Mouse (Mus musculus) frontal cortex, adult 2 months (tissue): Measurements from ENCODE around the gene Mybl2. TPM values are rescaled to one million over a fixed set of nuclear protein-coding genes. Genes with fewer than 3 reads are reported as not detected.
A peak's percentile ranks its signal among the peaks of the same experiment; 100 is the strongest.
"Not testable (repeated sequence)": the region's sequence is repeated elsewhere in the genome, so short reads cannot be mapped to it uniquely, and the experiment has no call there.

ENCODE experiments used
- DNase-seq, 2 experiments: peaks; one replicate each; pipeline ENCODE4 v3.0.0; 2022; ENCODE audit warnings: low spot score in 1 of 2; ENCODE audit errors: extremely low spot score in 1 of 2
- polyA plus RNA-seq: library from polyadenylated mRNA; depleted of rRNA; stranded (reverse); fragments of >200 nt; gene quantifications from 2 replicates; pipeline ENCODE4 v1.2.3, GENCODE M21; 2012; rRNA removed

Gene Mybl2
- polyA plus RNA-seq = 1.8 and 2.6 TPM in 2 replicates

DNA sequence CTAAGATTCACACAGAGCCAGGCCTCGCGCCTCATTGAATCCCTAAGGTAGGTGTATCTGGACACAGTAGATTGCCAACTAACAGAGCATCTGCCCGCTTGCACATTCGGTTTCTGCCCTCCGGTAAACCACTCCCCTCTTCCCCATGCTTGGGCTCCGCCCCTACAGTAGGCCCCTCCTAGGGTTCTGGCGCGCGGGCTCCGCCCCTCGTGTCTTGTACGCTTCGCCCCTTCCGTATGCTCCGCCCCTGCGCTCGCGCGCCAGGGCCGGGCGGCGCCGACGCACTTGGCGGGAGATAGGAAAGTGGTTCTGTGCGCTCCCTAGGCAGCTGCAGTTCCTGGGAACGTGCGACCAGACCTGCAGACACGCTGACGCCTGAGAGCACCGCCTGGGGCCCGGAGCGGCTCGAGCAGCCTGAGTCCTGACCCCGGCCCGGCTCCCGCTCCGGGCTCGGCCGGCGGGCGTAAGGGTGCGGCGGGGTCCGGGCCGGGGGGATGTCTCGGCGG is at the start of gene Mybl2:
TSS of gene Mybl2 (plus strand) at position 353 of the 506 bp plus-strand sequence.
- DNase-seq = peak; percentile 39 to 86

- no peak for DNase-seq
These were observed 47.2 kb upstream of the Mybl2 start for GRCm38 (mm10) chr2:163007299-163007698.

GRCm38 (mm10) chr2:163016916-163017743 is 37.4 kb upstream of the Mybl2 start, which contains the start of gene Ift52:
TSS of gene Ift52 (plus strand) at chr2:163017354.
- peak; percentile 77 to 95 for DNase-seq

DNA sequence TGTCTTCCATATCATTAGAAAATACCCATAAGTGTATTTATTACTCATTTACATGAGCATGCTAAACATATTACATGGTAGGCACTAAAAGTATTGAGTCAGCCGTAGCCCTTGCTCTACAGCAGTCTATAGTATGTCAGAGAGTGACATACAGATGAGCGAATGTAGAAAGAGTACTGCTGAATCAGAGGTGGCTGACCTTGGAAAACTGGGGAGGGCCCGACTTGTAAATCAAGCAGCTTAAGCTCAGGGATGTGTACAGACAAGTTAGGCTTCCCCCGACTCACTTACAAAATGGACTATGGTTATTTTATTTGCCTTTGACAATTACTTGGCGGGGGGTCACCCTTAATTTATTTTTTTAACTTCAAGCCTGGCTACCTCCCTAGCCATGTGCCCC is 23.2 kb upstream of the Mybl2 start:
- no peak for DNase-seq

GRCm38 (mm10) chr2:163031757-163032156 is 22.7 kb upstream of the Mybl2 start:
- no peak for DNase-seq

GRCm38 (mm10) chr2:163032622-163033021 is 21.9 kb upstream of the Mybl2 start:
- DNase-seq = no peak

- no peak for DNase-seq
These were observed 14.5 kb upstream of the Mybl2 start for GRCm38 (mm10) chr2:163039940-163040339.

GRCm38 (mm10) chr2:163048125-163048524 is 6.4 kb upstream of the Mybl2 start:
- DNase-seq = peak; percentile 25 to 78

DNA sequence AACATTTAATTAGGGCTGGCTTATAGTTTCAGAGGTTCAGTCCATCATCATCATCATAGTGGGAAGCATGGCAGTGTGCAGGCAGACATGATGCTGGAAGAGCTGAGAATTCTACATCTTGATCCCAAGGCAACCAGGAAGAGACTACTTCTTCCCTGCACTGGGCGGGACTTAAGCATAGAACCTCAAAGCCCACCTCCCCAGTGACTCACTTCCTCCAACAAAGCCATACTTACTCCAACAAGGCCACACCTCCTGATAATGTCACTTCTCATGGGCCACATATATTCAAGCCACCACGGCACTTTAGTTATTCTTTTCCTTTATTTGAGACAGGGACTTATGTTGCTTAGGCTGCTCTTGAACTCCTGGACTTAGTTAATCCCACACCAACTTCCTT is 5.4 kb upstream of the Mybl2 start:
- no peak for DNase-seq

- DNase-seq = no peak
These were observed 2.8 kb upstream of the Mybl2 start for GRCm38 (mm10) chr2:163051691-163052090.

DNA sequence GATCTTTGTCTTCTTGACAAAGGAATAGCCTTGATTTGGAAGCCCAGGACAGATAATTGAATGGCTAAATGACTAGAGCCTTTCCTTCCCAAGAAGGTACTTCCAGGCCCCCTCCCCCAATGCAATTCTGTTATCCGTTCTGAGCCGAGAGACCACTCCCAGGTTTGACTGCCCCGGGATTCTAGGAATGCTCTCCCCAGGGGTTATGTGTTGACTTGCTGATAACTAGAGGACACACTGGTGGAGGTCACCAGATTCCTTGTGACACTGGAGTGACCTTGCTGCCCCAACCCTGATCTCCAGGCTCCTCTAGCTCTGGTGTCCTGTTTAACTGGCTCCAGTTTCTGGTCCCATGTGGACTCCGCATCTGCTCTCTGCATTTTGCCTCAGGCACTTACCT is 2.4 kb upstream of the Mybl2 start:
- DNase-seq = no peak

DNA sequence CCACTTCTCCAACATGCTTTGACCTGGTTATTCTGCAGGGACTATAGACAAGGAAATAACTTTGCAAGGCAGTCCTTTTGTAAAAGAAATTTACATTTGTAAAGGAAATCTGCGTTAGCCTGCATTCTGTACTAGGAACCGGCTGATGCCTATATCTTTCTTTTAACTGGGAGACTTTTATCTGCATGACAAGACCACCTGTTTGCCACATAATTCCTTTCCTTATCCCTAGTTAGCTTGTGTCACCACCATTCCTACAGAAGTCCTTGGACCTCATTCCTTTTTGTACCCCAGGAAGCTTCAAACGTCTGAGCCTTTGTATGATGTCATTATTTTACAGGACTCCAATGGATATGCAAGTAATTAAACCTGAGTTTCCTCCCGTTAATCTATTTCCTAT is 1.7 kb upstream of the Mybl2 start:
- no peak for DNase-seq

GRCm38 (mm10) chr2:163054891-163055494 is 506 bp downstream of the Mybl2 start:
- DNase-seq = no peak

- no peak for DNase-seq
These were observed 1.2 kb downstream of the Mybl2 start for GRCm38 (mm10) chr2:163055715-163056114.

- no peak for DNase-seq
These were observed 2.1 kb downstream of the Mybl2 start for GRCm38 (mm10) chr2:163056584-163056983.

DNA sequence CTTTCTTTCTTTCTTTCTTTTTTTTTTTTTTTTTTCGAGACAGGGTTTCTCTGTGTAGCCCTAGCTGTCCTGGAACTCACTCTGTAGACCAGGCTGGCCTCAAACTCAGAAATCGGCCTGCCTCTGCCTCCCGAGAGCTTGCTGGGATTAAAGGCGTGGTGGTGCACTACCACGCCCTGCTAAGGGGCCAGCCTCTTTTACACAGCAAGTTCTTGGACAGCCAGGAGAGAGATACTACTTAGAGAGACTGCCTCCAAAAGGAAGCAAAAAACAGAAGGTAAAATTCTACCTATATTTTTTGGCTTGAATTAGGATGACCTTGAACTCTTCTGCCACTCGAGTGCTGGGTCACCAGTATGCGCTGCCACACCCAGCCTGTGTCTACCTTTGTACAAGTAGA is 4.5 kb downstream of the Mybl2 start:
- not testable (repeated sequence) for DNase-seq

GRCm38 (mm10) chr2:163060630-163061029 is 6.1 kb downstream of the Mybl2 start:
- DNase-seq = no peak

DNA sequence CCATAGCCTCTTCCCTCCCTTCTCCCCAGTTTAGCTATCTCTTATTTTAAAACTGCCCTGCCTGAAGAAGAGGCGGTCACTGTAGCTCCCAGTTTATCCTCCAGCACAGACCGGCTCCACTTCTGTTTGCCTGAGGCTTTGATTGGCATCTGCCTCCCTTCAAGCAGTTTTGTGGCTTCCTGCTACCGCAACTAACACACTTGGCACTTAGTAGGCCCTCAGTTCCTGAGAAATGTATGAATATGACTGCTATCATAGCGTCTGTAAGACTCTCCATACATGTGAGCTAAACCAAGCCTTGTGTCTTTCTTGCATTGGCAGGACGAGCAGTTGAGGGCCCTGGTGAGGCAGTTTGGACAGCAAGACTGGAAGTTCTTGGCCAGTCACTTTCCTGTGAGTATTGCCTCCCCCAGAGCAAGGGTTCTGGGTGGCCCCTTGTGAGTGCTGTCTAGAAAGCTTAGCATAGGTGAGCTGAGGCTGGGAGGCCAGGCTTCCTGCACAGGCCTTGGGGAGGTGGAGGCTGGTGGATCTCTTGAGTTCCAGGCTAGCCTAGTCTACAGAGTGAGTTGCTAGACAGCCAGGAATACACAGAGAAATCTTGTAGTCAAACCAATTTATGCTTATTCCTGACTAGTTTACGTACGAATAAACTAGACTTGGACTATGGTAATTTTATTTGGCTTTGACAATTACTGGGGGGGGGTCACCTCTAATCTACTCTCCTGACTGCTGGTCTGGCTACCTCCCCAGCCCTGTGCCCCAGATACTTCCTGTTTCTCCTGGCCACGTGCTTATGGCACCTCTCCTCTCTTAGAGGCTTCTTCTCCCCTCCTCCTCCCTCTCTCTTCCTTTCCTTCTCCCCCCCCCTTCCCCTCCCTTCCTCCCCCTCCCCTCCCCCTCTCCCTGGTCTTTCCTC is 7.0 kb downstream of the Mybl2 start:
- DNase-seq = no peak

DNA sequence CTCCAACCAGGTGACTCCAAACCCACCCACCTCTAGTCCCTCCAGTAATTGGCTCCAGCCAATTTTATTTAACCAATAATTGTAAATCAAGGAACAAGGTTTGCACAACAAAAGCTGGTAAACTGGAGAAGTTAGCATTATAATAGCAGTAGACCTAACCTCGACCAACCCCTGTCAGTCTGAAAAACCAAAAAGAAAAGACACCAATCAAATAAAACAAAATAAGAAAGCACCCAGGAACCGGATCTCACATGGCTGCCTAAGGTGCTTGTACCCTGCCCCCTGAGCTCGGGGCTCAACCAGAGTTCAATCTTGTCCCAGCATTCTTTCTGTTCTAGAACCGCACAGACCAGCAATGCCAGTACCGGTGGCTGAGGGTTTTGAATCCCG is 7.6 kb downstream of the Mybl2 start:
- DNase-seq = no peak

- DNase-seq = no peak
These were observed 11.8 kb downstream of the Mybl2 start for GRCm38 (mm10) chr2:163066326-163066725.

- no peak for DNase-seq
These were observed 12.7 kb downstream of the Mybl2 start for GRCm38 (mm10) chr2:163067233-163067632.
